Mouse (Mus musculus): ENCODE data around the gene Tbl1x. TPM values are rescaled to one million over a fixed set of nuclear protein-coding genes. Genes with fewer than 3 reads are reported as not detected.

Tbl1x gene
- polyA plus RNA-seq, 1 experiment from 2014 or later, result 55.5 TPM

DNA sequence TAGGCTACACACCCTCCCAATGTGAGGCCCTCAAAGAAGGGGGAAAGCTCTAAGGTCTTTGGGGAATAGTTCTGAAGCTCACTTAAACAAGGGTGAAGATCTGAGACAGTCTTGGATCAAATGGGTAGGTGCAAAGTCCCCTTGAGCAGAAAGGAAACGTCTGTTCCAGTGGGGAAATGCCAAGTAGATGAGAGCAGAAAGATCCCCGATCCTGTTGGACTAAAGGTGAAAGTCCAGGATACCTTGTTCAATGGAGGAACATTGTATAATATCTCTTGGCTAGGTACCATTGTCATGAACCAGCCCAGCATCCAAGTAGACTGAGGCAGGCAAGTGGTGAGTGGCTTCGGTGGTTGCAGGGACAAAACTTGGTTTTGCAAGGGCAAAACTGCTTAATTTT lies 152.5 kb downstream of the Tbl1x start:
- WGBS, result 71% methylated on average over 3 of the region's 3 CpGs
- H3K36me3 ChIP-seq (ENCODE audit: control insufficient read depth, insufficient read depth), result peaks cover 3% of the 10 kb centered on the region; the same call in 1 of the 2 replicates
- no peak overlapping the region for H3K9ac ChIP-seq (replicated peaks; ENCODE audit: low read depth, low read length)
- H3K4me1 ChIP-seq (replicated peaks; ENCODE audit: control insufficient read depth, insufficient read depth, low read length), result no peaks in the 10 kb centered on the region
- H3K4me2 ChIP-seq (ENCODE audit: low read length), result no peak overlapping the region
- no peak overlapping the region for H3K4me3 ChIP-seq (replicated peaks; ENCODE audit: low read length)
- H3K27me3 ChIP-seq (replicated peaks; ENCODE audit: control insufficient read depth, insufficient read depth, low read length), result no peaks in the 10 kb centered on the region
- ATAC-seq, result no peak
- no peak overlapping the region for H3K27ac ChIP-seq (ENCODE audit: low read length)
- H3K9me3 ChIP-seq (ENCODE audit: control insufficient read depth, low read length), result no peaks in the 10 kb centered on the region; the same call in 1 of the 2 replicates

DNA sequence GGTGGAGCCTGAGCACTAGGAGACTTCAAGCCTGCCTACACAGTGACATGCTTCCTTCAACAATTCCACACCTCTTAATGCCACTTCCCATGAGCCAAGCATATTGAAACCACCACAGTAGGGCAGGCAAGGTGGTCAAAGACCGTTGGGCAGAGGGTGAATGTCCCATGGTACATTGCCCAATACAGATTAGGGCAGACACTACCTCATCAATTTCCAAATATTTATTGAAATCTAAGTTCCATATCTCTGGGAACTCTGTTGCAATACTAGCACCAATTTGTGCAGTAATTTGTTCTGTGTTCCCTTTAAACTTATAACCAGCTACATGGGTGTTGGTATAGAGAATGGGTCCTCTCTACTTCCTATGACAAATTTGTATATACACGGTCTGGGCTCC lies 154.2 kb downstream of the Tbl1x start:
- no peak overlapping the region for H3K4me2 ChIP-seq (ENCODE audit: low read length)
- WGBS, result 91% methylated on average over 2 of the region's 2 CpGs
- H3K27me3 ChIP-seq (replicated peaks; ENCODE audit: control insufficient read depth, insufficient read depth, low read length), result no peaks in the 10 kb centered on the region
- H3K4me1 ChIP-seq (replicated peaks; ENCODE audit: control insufficient read depth, insufficient read depth, low read length), result no peaks in the 10 kb centered on the region
- no peaks in the 10 kb centered on the region; the same call in 1 of the 2 replicates for H3K9me3 ChIP-seq (ENCODE audit: control insufficient read depth, low read length)
- H3K9ac ChIP-seq (replicated peaks; ENCODE audit: low read depth, low read length), result no peak overlapping the region
- H3K27ac ChIP-seq (ENCODE audit: low read length), result no peak overlapping the region
- no peak for ATAC-seq
- no peaks in the 10 kb centered on the region; the same call in 1 of the 2 replicates for H3K36me3 ChIP-seq (ENCODE audit: control insufficient read depth, insufficient read depth)
- H3K4me3 ChIP-seq (replicated peaks; ENCODE audit: low read length), result no peak overlapping the region

DNA sequence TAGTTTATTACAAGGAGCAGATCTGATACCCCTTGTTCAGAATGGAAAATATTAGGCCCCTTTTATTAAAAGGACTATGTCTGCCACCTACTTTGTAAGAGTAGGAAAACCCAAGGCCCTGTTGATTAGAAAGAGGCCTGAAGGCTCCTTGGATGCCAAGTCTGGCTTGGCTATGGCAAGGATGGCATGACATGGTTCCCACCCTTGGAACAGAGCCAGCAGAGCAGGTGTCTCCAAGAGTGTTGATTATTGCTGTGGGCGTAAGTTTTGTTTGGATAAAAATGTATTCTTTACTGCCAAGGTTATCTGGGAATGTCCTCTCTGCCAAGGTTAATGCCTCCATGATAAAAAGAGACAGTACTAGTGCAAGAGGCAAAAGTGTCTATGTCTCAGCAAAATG lies 156.1 kb downstream of the Tbl1x start:
- Histone ChIP-seq H3K4me3 (replicated peaks; ENCODE audit: low read length) (no peak overlapping the region), H3K4me1 (replicated peaks; ENCODE audit: control insufficient read depth, insufficient read depth, low read length) (no peaks in the 10 kb centered on the region), H3K4me2 (ENCODE audit: low read length) (no peak overlapping the region), H3K9me3 (ENCODE audit: control insufficient read depth, low read length) (no peaks in the 10 kb centered on the region; the same call in 1 of the 2 replicates), H3K27ac (ENCODE audit: low read length) (no peak overlapping the region), H3K9ac (replicated peaks; ENCODE audit: low read depth, low read length) (no peak overlapping the region), H3K36me3 (ENCODE audit: control insufficient read depth, insufficient read depth) (no peaks in the 10 kb centered on the region), H3K27me3 (replicated peaks; ENCODE audit: control insufficient read depth, insufficient read depth, low read length) (no peaks in the 10 kb centered on the region)
- ATAC-seq, result no peak
- 53% methylated on average over 1 of the region's 1 CpGs for WGBS

DNA sequence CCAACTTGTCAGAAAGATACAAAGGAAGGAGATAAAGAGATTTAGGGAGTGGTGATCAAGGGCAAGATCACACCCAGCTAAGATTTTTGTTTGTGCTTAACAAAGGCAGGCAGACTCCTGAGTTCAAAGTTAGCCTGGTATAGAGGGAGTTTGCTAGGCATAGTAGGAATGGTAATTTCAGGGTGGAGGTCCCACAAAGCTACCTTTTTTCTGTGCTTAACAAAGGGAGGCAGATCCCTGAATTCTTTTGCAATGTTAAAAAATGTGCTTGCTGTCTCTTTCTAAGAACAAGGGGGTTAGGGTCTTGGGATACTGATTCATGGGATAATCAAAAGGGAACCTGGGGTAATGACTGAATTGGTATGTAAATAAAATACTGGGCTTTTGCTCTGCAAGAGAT lies 156.6 kb downstream of the Tbl1x start:
- ATAC-seq, result no peak
- Histone ChIP-seq H3K4me3 (replicated peaks; ENCODE audit: low read length) (no peak overlapping the region), H3K36me3 (ENCODE audit: control insufficient read depth, insufficient read depth) (no peaks in the 10 kb centered on the region), H3K9me3 (ENCODE audit: control insufficient read depth, low read length) (no peaks in the 10 kb centered on the region; the same call in 1 of the 2 replicates), H3K9ac (replicated peaks; ENCODE audit: low read depth, low read length) (no peak overlapping the region), H3K27ac (ENCODE audit: low read length) (no peak overlapping the region), H3K4me1 (replicated peaks; ENCODE audit: control insufficient read depth, insufficient read depth, low read length) (no peaks in the 10 kb centered on the region), H3K4me2 (ENCODE audit: low read length) (no peak overlapping the region), H3K27me3 (replicated peaks; ENCODE audit: control insufficient read depth, insufficient read depth, low read length) (no peaks in the 10 kb centered on the region)

DNA sequence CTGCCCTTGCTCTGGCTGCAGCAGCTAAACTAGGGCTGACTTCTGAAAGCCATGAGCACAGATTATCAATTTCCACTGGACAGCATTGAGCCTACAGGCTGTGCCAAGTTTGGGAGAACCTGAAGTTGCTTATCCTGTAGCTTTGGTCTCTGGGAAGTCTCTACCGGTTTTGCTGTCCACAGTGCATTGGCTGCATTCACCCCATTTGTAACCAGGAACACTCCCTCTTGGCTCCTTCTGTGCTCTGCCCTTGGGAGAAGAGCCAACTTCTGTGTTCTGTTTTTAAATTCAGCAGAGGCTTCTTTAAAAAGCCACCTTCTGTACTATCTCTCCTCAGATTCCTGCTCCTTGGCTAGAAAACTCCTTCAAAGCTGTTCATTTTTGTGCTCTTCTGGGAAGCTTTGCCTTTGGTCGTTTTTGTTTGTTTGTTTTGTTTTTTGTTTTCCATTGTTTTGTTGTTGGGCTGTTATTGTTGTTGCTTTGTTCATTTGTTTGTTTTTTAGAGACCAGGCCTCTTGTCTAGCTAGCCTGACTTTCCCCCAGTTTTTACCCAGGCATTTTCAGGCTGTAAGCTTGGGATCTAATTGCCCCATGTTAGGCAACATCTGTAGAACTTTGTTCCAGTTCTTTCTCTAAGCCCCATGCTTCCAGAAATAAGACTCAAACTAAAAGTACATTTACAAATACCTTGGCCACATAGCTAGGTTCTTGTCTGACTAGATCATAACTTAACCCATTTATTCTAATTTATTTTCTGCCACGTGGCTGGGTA lies 159.2 kb downstream of the Tbl1x start:
- 58% methylated on average over 3 of the region's 3 CpGs for WGBS
- Histone ChIP-seq H3K9me3 (ENCODE audit: control insufficient read depth, low read length) (no peaks in the 10 kb centered on the region), H3K36me3 (ENCODE audit: control insufficient read depth, insufficient read depth) (no peaks in the 10 kb centered on the region), H3K27me3 (replicated peaks; ENCODE audit: control insufficient read depth, insufficient read depth, low read length) (no peaks in the 10 kb centered on the region), H3K4me2 (ENCODE audit: low read length) (no peak overlapping the region), H3K27ac (ENCODE audit: low read length) (no peak overlapping the region), H3K4me1 (replicated peaks; ENCODE audit: control insufficient read depth, insufficient read depth, low read length) (no peaks in the 10 kb centered on the region), H3K4me3 (replicated peaks; ENCODE audit: low read length) (no peak overlapping the region), H3K9ac (replicated peaks; ENCODE audit: low read depth, low read length) (no peak overlapping the region)
- ATAC-seq, result no peak

Measured in forebrain, embryonic 16.5 days (tissue).